Mouse (Mus musculus) heart, embryonic 11.5 days (tissue): ENCODE results near the gene Kirrel2. TPM values are rescaled to one million over a fixed set of nuclear protein-coding genes. Genes with fewer than 3 reads are reported as not detected.

ENCODE experiments used
- polyA plus RNA-seq: library from polyadenylated mRNA; unstranded; fragments of >200 nt; fragmentation: Nextera tagmentation; extraction: Ambion mirVana; gene quantifications from 2 replicates; pipeline ENCODE4 v1.2.1, GENCODE M21; 2014

The Kirrel2 gene
- polyA plus RNA-seq, 1 experiment from 2014 or later: 3.7 TPM

Other genes with a start within 250 kb of the Kirrel2 start
- gene Polr2i, start 225.7 kb downstream of the Kirrel2 start, polyA plus RNA-seq: 120 and 126 TPM in 2 replicates
- gene Tbcb, start 225.4 kb downstream of the Kirrel2 start, polyA plus RNA-seq: 184 and 185 TPM in 2 replicates
- not detected in 2 replicates for gene Ovol3, start 222.0 kb downstream of the Kirrel2 start, polyA plus RNA-seq
- gene Thap8, start 177.6 kb downstream of the Kirrel2 start, polyA plus RNA-seq: 0.20 and 0.38 TPM in 2 replicates
- gene Wdr62, start 177.3 kb downstream of the Kirrel2 start, polyA plus RNA-seq: 7.7 and 9.9 TPM in 2 replicates
- 18.6 and 22.1 TPM in 2 replicates for gene Clip3, start 166.0 kb downstream of the Kirrel2 start, polyA plus RNA-seq
- gene Alkbh6, start 149.0 kb downstream of the Kirrel2 start, polyA plus RNA-seq: 65.5 and 66.1 TPM in 2 replicates
- 18.1 and 20.0 TPM in 2 replicates for gene Syne4, start 142.9 kb downstream of the Kirrel2 start, polyA plus RNA-seq
- gene E130208F15Rik, start 135.9 kb downstream of the Kirrel2 start, polyA plus RNA-seq: not detected in 2 replicates
- 14.6 and 16.6 TPM in 2 replicates for gene Sdhaf1, start 133.8 kb downstream of the Kirrel2 start, polyA plus RNA-seq
- gene Lrfn3, start 94.9 kb downstream of the Kirrel2 start, polyA plus RNA-seq: 1.4 and 1.5 TPM in 2 replicates
- gene Tyrobp, start 43.9 kb downstream of the Kirrel2 start, polyA plus RNA-seq: 8.9 and 9.2 TPM in 2 replicates
- gene Hcst, start 37.8 kb downstream of the Kirrel2 start, polyA plus RNA-seq: 0.53 and 0.99 TPM in 2 replicates
- 1.0 and 1.4 TPM in 2 replicates for gene Nfkbid, start 36.0 kb downstream of the Kirrel2 start, polyA plus RNA-seq
- 34.9 and 37.8 TPM in 2 replicates for gene Aplp1, start 12.2 kb downstream of the Kirrel2 start, polyA plus RNA-seq
- gene Nphs1, start 625 bp upstream of the Kirrel2 start, polyA plus RNA-seq: 0.10 and 0.37 TPM in 2 replicates
- gene Prodh2, start 35.9 kb upstream of the Kirrel2 start, polyA plus RNA-seq: 0.37 TPM in 1 of 2 replicates, not detected in the other
- 6.0 and 7.2 TPM in 2 replicates for gene Arhgap33, start 77.4 kb upstream of the Kirrel2 start, polyA plus RNA-seq
- 10.7 and 12.5 TPM in 2 replicates for gene Hspb6, start 94.5 kb upstream of the Kirrel2 start, polyA plus RNA-seq
- 10.3 and 12.7 TPM in 2 replicates for gene Proser3, start 94.6 kb upstream of the Kirrel2 start, polyA plus RNA-seq
- 33.6 and 34.8 TPM in 2 replicates for gene Lin37, start 102.1 kb upstream of the Kirrel2 start, polyA plus RNA-seq
- 87.6 and 91.2 TPM in 2 replicates for gene U2af1l4, start 105.6 kb upstream of the Kirrel2 start, polyA plus RNA-seq
- gene Gm49396, start 105.7 kb upstream of the Kirrel2 start, polyA plus RNA-seq: 5.4 and 5.5 TPM in 2 replicates
- 102 and 107 TPM in 2 replicates for gene Psenen, start 105.9 kb upstream of the Kirrel2 start, polyA plus RNA-seq
- gene Igflr1, start 107.7 kb upstream of the Kirrel2 start, polyA plus RNA-seq: 2.3 and 3.2 TPM in 2 replicates
- 7.1 and 8.1 TPM in 2 replicates for gene Kmt2b, start 131.0 kb upstream of the Kirrel2 start, polyA plus RNA-seq
- 0.14 TPM in 1 of 2 replicates, not detected in the other for gene Zbtb32, start 141.2 kb upstream of the Kirrel2 start, polyA plus RNA-seq
- gene Upk1a, start 155.2 kb upstream of the Kirrel2 start, polyA plus RNA-seq: 0.31 and 0.47 TPM in 2 replicates
- 1,669 and 1,746 TPM in 2 replicates for gene Cox6b1, start 168.5 kb upstream of the Kirrel2 start, polyA plus RNA-seq
- gene Etv2, start 178.2 kb upstream of the Kirrel2 start, polyA plus RNA-seq: 2.6 and 3.6 TPM in 2 replicates
- 76.7 and 82.8 TPM in 2 replicates for gene Rbm42, start 192.6 kb upstream of the Kirrel2 start, polyA plus RNA-seq
- gene Haus5, start 207.3 kb upstream of the Kirrel2 start, polyA plus RNA-seq: 35.0 and 37.6 TPM in 2 replicates
- not detected in 2 replicates for gene Pmis2, start 213.9 kb upstream of the Kirrel2 start, polyA plus RNA-seq
- 0.70 and 1.6 TPM in 2 replicates for gene 2200002J24Rik, start 241.2 kb upstream of the Kirrel2 start, polyA plus RNA-seq